Mouse (Mus musculus): ENCODE results near the gene Utp14a. TPM values are rescaled to one million over a fixed set of nuclear protein-coding genes. Genes with fewer than 3 reads are reported as not detected.
"Not testable (repeated sequence)": the region's sequence is repeated elsewhere in the genome, so short reads cannot be mapped to it uniquely, and the experiment has no call there.

The Utp14a gene
- 24.6 and 25.1 TPM in 2 replicates for polyA plus RNA-seq (2016; fragmentation: Nextera tagmentation; extraction: Ambion mirVana)

DNA sequence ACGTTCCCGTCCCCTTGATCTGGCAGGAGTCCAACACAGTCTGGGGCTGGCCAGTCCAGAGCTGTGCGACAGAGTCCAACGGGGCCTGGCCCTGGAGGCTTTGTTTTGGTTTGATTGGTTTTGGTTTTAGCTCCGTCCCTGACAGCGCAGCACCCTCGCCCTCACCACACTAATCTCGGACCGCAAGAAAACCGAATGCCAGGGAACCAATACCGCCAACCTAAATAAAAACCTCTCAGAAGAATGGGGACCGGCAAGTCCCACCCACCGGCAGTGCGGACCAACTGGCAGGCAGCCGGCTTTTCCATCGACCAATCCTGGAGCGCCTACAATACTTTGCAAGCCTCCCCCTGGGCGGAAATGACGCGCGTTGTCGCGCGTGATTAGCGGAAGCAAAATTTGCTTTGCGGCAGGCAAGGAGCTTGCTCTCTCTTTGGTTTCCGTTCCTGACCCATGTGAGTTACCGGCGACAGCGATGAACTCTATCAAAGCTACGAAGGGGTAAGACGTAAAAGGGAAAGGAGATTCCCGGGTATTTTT, at the start of gene Utp14a:
Utp14a (plus strand) TSS at position 395 of the 540 bp plus-strand sequence.
- ATAC-seq (ENCODE audit: low FRiP score): peak; percentile 100
- Histone ChIP-seq H3K4me1 (no peaks in the 10 kb centered on the region), H3K27me3 (no peaks in the 10 kb centered on the region), H3K9me3 (no peaks in the 10 kb centered on the region), H3K4me2 (peak within 1 kb of the TSS; percentile 54), H3K36me3 (replicated peaks) (peaks cover 3% of the 10 kb centered on the region; the same call in 1 of the 2 replicates), H3K9ac (peak within 1 kb of the TSS; percentile 47), H3K4me3 (replicated peaks) (peak within 1 kb of the TSS; percentile 50), H3K27ac (peak within 1 kb of the TSS; percentile 87)
- WGBS: 15% methylated on average over 33 of the region's 33 CpGs

DNA sequence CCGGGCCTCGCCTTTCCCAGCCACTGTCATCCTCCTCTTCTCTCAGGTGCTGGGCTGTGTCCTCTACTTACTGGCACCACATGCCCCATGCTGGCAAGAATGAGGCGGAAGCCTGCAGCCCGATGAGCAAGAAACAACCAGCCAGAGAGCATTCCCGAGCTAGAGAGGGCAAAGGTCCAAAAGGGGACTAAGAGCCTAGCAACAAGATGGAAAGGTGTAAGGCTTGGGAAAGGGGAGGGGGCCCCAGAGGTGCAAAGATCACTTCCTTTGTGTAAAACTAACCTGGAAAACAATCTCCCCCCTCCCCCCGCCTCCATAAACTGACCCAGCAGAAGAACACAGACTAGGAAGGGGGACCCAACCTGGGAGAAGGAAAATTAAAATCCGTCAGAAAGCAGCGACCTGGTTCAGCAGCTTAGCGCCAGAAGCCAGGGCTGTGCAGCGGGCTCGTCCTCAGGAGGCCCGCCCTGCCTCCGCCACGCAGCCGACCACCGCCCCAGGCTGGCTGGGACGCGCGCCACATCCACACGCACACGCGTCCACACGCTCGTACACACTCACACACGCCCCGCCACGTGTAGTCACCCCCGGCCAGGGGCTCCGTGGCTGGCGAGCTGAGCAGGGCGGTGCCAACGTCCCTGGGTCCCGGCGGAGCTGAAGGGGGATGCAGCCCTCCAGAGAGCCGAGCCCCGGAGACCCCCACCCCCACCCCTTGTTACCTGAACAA, 48.7 kb upstream of the Utp14a start:
- H3K9me3 ChIP-seq: no peaks in the 10 kb centered on the region
- peak; percentile 85 for ATAC-seq (ENCODE audit: low FRiP score)
- peak overlapping the region; percentile 63 for H3K4me3 ChIP-seq (replicated peaks)
- peaks cover 11% of the 10 kb centered on the region for H3K4me1 ChIP-seq
- H3K9ac ChIP-seq: peak overlapping the region; percentile 65
- 19% methylated on average over 34 of the region's 36 CpGs for WGBS
- H3K36me3 ChIP-seq (replicated peaks): no peaks in the 10 kb centered on the region
- H3K27me3 ChIP-seq: no peaks in the 10 kb centered on the region
- H3K27ac ChIP-seq: peak overlapping the region; percentile 36; the same call in 1 of the 2 replicates
- peak overlapping the region; percentile 60 for H3K4me2 ChIP-seq

GRCm38 (mm10) chrX:48208519-48209185, 48.0 kb upstream of the Utp14a start, which contains the start of gene Zdhhc9:
Gene Zdhhc9 (minus strand): TSS chrX:48208878.
- H3K4me1 ChIP-seq: peaks cover 11% of the 10 kb centered on the region
- H3K4me2 ChIP-seq: peak within 1 kb of the TSS; percentile 60
- no peaks in the 10 kb centered on the region for H3K27me3 ChIP-seq
- H3K9me3 ChIP-seq: no peaks in the 10 kb centered on the region
- WGBS: 14% methylated on average over 34 of the region's 34 CpGs
- no peaks in the 10 kb centered on the region for H3K36me3 ChIP-seq (replicated peaks)
- peak within 1 kb of the TSS; percentile 36; the same call in 1 of the 2 replicates for H3K27ac ChIP-seq
- ATAC-seq (ENCODE audit: low FRiP score): peak; percentile 99
- peak within 1 kb of the TSS; percentile 65 for H3K9ac ChIP-seq
- peak within 1 kb of the TSS; percentile 63 for H3K4me3 ChIP-seq (replicated peaks)

DNA sequence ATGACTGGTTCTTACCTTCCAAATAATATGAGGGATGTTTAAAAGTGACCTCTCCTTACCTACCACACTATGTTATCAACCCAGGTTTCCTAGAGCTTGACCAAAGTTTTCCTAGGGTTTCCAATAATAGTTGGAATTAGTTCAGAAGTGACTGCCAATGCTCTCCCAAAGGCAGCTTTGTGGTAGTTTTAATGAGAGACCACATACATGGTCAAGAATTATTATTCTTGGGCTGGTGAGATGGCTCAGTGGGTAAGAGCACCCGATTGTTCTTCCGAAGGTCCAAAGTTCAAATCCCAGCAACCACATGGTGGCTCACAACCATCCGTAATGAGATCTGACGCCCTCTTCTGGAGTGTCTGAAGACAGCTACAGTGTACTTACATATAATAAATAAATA, 46.9 kb upstream of the Utp14a start:
- not testable (repeated sequence) for H3K9ac ChIP-seq; H3K9me3 ChIP-seq; ATAC-seq (ENCODE audit: low FRiP score); H3K27me3 ChIP-seq; H3K4me2 ChIP-seq; H3K4me3 ChIP-seq (replicated peaks); H3K27ac ChIP-seq; H3K36me3 ChIP-seq (replicated peaks)
- peaks cover 11% of the 10 kb centered on the region for H3K4me1 ChIP-seq
- 76% methylated on average over 3 of the region's 4 CpGs for WGBS

- Histone ChIP-seq H3K4me2 (no peak overlapping the region), H3K27ac (no peak overlapping the region), H3K9me3 (no peaks in the 10 kb centered on the region), H3K9ac (no peak overlapping the region), H3K4me3 (replicated peaks) (no peak overlapping the region), H3K36me3 (replicated peaks) (no peaks in the 10 kb centered on the region), H3K4me1 (no peaks in the 10 kb centered on the region), H3K27me3 (no peaks in the 10 kb centered on the region)
- ATAC-seq (ENCODE audit: low FRiP score): no peak
- 86% methylated on average over 5 of the region's 5 CpGs for WGBS
Observed at GRCm38 (mm10) chrX:48219468-48219867, 37.2 kb upstream of the Utp14a start.

DNA sequence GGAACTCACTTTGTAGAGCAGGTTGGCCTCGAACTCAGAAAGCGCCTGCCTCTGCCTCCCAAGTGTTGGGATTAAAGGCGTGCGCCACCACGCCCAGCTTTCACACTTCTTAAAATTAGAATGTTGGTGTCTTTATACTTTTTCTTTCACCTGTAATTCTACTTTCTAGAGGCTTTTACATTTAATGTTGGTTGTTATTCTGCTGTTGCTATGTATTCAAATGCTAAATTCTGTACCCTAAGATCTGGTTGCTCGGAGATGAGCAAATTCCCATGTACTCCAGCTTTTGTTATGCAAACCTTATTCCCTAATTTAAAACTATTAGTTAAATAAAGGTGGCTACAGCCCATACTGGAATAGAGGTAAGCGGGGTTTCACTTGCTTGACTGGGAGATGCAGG, 34.0 kb upstream of the Utp14a start:
- H3K4me1 ChIP-seq: no peaks in the 10 kb centered on the region
- H3K9me3 ChIP-seq: no peaks in the 10 kb centered on the region
- no peak for ATAC-seq (ENCODE audit: low FRiP score)
- no peak overlapping the region for H3K9ac ChIP-seq
- no peaks in the 10 kb centered on the region for H3K36me3 ChIP-seq (replicated peaks)
- H3K4me2 ChIP-seq: no peak overlapping the region
- WGBS: 77% methylated on average over 7 of the region's 7 CpGs
- H3K27me3 ChIP-seq: no peaks in the 10 kb centered on the region
- H3K4me3 ChIP-seq (replicated peaks): no peak overlapping the region
- H3K27ac ChIP-seq: no peak overlapping the region

DNA sequence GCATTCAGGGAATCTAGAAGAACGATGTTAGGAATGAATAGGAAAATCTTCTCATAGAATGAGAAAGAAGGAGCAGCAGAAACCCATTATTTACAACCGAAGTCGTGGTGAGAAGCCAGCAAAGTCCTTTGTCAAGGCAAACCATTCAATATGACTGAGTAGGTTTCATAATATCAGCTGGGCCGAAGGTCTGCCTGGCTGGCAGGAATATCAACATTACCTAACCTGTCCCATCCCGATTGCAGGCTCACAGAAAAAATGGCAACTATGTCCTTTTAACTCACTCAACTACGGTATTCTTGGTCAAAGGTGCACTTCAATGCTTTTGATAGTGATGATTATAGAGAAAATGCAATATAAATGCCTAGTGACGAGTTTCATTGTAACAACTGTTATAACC, 30.4 kb upstream of the Utp14a start:
- no peak for ATAC-seq (ENCODE audit: low FRiP score)
- Histone ChIP-seq H3K9me3 (no peaks in the 10 kb centered on the region), H3K27ac (no peak overlapping the region), H3K9ac (no peak overlapping the region), H3K4me3 (replicated peaks) (no peak overlapping the region), H3K4me1 (no peaks in the 10 kb centered on the region), H3K4me2 (no peak overlapping the region), H3K36me3 (replicated peaks) (no peaks in the 10 kb centered on the region), H3K27me3 (no peaks in the 10 kb centered on the region)
- WGBS: 76% methylated on average over 7 of the region's 7 CpGs

DNA sequence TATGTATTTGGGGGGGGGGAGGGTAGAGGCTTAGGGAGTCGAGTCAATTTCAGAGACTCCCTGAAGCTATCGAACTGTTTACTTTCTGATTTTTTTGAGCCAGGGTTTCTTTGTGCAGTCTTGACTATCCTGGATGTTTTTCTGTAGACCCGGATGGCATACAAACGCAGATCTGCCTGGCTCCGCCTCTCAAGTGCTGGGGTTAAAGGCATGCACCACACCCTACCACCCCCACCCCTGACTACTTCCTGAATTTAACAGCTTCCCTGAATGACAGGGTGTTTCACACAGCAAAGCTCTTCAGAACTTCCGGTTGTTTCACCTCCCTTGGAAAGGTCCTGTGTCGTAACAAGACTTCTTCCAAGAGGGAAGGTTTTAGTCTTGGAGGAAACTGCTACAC, 22.2 kb upstream of the Utp14a start:
- 65% methylated on average over 7 of the region's 7 CpGs for WGBS
- Histone ChIP-seq H3K9me3 (no peaks in the 10 kb centered on the region), H3K4me1 (no peaks in the 10 kb centered on the region), H3K27me3 (no peaks in the 10 kb centered on the region), H3K9ac (no peak overlapping the region), H3K4me2 (no peak overlapping the region), H3K4me3 (replicated peaks) (no peak overlapping the region), H3K36me3 (replicated peaks) (no peaks in the 10 kb centered on the region), H3K27ac (no peak overlapping the region)
- ATAC-seq (ENCODE audit: low FRiP score): no peak

DNA sequence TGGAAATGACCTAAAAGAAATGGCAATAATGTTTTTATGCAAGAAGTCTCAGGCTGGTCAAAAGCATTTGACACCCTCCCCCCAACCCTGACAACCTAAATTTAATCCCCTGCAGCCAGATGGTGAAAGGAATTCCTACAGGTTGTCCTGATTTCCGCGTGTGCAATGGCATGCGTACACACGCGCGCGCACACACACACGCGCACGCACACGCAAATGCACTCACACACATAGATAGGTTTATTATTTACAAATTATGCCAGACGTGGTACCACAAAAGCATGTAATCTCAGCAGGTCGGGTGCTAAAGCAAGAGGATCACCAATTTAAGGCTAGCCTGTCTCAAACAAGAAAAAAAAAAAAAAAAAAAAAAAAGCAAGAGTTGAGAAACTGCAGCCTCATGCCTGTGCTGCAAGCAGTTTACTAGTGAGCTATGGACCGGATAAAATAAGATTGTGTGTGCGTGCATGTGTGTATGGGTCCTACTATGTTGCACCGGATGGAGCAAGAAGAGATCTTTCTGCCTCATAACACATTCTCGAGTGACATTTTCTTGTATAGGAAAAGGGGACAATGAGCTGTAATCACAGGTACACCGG, 733 bp upstream of the Utp14a start:
- peak; percentile 81 for ATAC-seq (ENCODE audit: low FRiP score)
- no peaks in the 10 kb centered on the region for H3K27me3 ChIP-seq
- peak overlapping the region; percentile 50 for H3K4me3 ChIP-seq (replicated peaks)
- peak overlapping the region; percentile 54 for H3K4me2 ChIP-seq
- 19% methylated on average over 18 of the region's 18 CpGs for WGBS
- peak overlapping the region; percentile 87 for H3K27ac ChIP-seq
- peak overlapping the region; percentile 47 for H3K9ac ChIP-seq
- H3K9me3 ChIP-seq: no peaks in the 10 kb centered on the region
- no peaks in the 10 kb centered on the region for H3K4me1 ChIP-seq
- peaks cover 3% of the 10 kb centered on the region; the same call in 1 of the 2 replicates for H3K36me3 ChIP-seq (replicated peaks)

GRCm38 (mm10) chrX:48257011-48257410, 349 bp downstream of the Utp14a start:
- Histone ChIP-seq H3K4me2 (peak overlapping the region; percentile 52), H3K9me3 (no peaks in the 10 kb centered on the region), H3K27me3 (no peaks in the 10 kb centered on the region), H3K36me3 (replicated peaks) (peaks cover 3% of the 10 kb centered on the region; the same call in 1 of the 2 replicates), H3K4me1 (no peaks in the 10 kb centered on the region), H3K9ac (peak overlapping the region; percentile 44), H3K4me3 (replicated peaks) (peak overlapping the region; percentile 50), H3K27ac (no peak overlapping the region)
- ATAC-seq (ENCODE audit: low FRiP score): 0 out of 2 replicates have a peak, but pooled peaks have one; percentile 5
- WGBS: 15% methylated on average over 16 of the region's 16 CpGs

GRCm38 (mm10) chrX:48271671-48272070, 15.0 kb downstream of the Utp14a start:
- WGBS: 90% methylated on average over 4 of the region's 4 CpGs
- no peaks in the 10 kb centered on the region for H3K27me3 ChIP-seq
- no peaks in the 10 kb centered on the region for H3K9me3 ChIP-seq
- H3K4me1 ChIP-seq: no peaks in the 10 kb centered on the region
- ATAC-seq (ENCODE audit: low FRiP score): no peak
- H3K4me3 ChIP-seq (replicated peaks): no peak overlapping the region
- H3K36me3 ChIP-seq (replicated peaks): peaks cover 16% of the 10 kb centered on the region
- no peak overlapping the region for H3K9ac ChIP-seq
- no peak overlapping the region for H3K27ac ChIP-seq
- no peak overlapping the region for H3K4me2 ChIP-seq

- Histone ChIP-seq H3K36me3 (replicated peaks) (peaks cover 11% of the 10 kb centered on the region), H3K27ac (no peak overlapping the region), H3K27me3 (no peaks in the 10 kb centered on the region), H3K4me3 (replicated peaks) (no peak overlapping the region), H3K9ac (no peak overlapping the region), H3K4me2 (no peak overlapping the region), H3K4me1 (no peaks in the 10 kb centered on the region), H3K9me3 (no peaks in the 10 kb centered on the region)
- WGBS: 83% methylated on average over 10 of the region's 10 CpGs
- ATAC-seq (ENCODE audit: low FRiP score): no peak
Observed at GRCm38 (mm10) chrX:48274634-48275033, 18.0 kb downstream of the Utp14a start.

All from forebrain, embryonic 12.5 days (tissue).